Mouse (Mus musculus) fat pad, adult 2 months (tissue): Measurements from ENCODE around the gene Fgfr2.

ENCODE experiments used
- DNase-seq: peaks from one replicate; pipeline ENCODE4 v3.0.0-alpha.2; 2011; ENCODE audit warnings: low read depth, low spot score; ENCODE audit errors: extremely low read depth

The Fgfr2 gene

GRCm38 (mm10) chr7:131817976-131818375 is 1305.2 kb downstream of the Fgfr2 start:
- DNase-seq: no peak

- no peak for DNase-seq
These were observed 1306.5 kb downstream of the Fgfr2 start for GRCm38 (mm10) chr7:131816641-131817040.

- no peak for DNase-seq
These were observed 1311.0 kb downstream of the Fgfr2 start for GRCm38 (mm10) chr7:131812116-131812515.

GRCm38 (mm10) chr7:131810916-131811315 is 1312.2 kb downstream of the Fgfr2 start:
- no peak for DNase-seq

DNA sequence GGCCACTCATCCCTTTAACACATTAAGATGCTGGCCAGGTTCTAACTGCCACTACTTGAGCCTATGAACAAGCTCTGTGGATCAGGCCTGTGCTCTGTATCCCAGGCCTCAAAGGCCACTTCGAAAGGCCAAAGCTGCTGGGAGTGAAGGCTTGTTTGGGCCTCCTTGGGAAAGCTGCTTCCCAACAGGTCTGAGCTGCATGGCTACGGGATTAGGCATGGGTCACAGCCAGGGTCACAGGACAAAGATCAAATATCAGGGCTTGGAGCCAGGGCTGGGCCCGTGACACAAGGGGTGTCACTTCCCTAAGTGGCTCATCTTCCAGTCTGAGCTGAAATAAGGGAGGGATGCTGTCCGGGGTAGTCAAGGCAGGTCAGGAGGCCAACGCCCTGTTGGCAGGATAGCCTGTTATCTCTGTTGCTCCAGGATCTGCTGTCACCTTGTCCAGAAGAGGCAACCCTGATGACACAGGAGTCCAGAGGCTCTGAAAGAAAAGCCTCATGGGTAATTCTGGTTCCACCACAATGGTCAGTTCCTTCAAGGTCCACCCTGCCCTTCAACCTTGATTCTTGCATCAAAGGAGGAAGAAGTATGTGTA is 1313.5 kb downstream of the Fgfr2 start:
- DNase-seq: no peak

DNA sequence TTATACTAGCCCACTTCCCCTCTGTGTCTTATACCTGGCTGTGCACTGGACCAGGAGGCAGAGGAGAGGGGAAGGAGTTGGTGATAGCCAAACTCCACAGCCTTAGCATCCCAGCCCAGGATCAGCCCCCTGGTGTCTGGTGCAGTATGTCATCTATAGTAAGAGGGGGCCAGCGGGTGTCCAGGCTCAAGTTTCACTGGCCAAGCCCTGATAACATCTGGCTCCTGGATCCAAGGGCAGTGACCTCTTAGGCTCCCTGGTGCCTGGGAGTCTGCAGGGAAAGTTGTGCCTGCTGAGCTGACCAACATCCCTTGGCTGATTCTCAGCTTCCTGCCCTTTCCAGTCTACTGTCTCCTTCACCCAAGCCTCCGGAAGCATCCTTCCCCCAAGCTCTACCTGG is 1315.9 kb downstream of the Fgfr2 start:
- DNase-seq: no peak

GRCm38 (mm10) chr7:131805525-131806202 is 1317.5 kb downstream of the Fgfr2 start:
- DNase-seq: no peak

DNA sequence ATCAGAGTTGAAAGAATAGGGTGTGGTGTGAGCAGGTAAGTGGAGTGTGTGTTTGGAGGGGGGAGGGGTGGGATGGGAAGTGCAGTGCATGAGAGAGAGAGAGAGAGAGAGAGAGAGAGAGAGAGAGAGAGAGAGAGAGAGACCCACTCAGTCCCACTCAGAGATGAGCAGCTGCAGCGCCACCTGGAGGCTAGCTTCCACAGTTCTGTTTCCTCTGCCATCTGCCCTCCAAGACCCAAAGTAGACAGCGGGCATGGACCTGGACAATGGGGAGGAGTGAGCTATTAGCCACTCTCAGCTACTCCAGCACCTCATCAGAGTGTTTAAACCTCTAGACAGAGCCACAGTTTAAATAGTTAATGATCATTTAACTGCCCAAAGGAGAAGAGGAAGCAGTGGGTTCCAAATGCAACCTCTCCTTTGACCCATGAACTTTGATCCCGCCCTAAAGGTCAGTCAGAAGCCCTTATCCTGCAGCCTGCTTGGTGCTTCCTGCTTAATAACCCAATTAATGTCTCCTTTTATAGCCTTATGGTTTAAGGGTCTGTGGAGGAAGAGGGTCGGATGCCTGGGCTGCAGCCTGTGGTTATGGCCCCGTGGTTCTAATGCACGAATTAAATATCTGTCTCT is 1322.6 kb downstream of the Fgfr2 start:
- DNase-seq: no peak

- DNase-seq: no peak
These were observed 1326.0 kb downstream of the Fgfr2 start for GRCm38 (mm10) chr7:131797161-131797560.

DNA sequence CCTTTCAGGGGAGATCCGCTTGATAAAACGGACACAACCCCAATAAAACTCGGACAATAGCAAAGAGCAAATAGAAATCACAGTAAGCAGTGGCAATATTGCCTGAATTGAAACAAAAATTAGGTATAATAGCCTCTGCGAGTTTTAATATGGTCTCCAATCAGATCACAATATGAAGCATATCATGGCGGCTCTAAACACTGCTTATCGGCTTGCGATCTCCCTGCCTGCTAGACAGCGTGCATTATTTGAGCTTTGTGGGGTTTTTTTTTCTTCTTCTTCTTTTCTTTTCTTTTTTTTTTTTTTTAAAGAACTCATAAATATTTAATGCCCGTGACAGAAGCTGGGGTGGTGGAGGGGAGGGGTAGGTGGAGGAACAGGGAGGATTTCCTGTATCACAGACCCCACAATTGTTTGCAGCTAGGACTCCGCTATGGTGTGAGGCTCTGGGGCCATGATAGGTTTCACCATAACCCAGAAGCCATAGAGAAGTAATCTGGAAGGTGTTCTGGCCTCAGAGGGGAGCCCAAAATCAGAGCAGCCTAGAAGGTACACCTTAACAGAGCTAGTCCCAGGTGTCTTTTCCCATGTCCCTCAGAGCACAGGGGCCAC is 1334.4 kb downstream of the Fgfr2 start:
- no peak for DNase-seq

GRCm38 (mm10) chr7:131785721-131786120 is 1337.4 kb downstream of the Fgfr2 start:
- no peak for DNase-seq

DNA sequence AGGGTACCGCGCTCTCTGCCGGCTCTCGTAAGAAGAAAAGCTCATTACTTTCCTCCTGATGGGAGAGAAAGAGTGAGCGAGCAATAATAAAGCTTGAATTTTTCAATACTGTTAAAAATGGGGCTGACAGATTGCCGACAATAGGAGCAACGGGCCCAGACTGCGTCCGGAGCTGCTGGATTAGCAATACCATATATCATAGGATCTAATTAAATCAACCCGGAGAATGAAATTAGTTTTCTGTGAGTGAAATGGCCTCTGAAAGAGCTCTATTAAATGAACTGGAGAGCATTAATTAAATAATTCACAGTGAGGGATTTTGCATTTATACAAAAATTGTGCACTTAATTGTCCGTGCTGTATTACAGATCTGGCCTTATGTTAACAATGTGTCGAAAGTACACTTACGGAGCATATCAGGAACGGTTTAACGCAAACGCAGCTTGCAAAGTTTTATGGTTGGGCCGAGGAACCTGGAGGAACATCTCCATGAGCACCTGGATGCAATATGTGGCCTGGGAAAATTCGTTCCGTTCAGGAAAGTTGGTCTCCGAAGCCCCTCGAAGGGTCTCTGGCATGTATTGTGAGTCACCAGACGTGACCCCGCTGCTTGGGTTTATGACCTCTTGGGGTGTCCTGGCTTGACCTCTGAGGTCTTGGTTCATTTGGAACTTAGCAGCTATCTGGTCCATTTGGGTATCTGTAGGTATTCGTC is 1344.7 kb downstream of the Fgfr2 start:
- no peak for DNase-seq

DNA sequence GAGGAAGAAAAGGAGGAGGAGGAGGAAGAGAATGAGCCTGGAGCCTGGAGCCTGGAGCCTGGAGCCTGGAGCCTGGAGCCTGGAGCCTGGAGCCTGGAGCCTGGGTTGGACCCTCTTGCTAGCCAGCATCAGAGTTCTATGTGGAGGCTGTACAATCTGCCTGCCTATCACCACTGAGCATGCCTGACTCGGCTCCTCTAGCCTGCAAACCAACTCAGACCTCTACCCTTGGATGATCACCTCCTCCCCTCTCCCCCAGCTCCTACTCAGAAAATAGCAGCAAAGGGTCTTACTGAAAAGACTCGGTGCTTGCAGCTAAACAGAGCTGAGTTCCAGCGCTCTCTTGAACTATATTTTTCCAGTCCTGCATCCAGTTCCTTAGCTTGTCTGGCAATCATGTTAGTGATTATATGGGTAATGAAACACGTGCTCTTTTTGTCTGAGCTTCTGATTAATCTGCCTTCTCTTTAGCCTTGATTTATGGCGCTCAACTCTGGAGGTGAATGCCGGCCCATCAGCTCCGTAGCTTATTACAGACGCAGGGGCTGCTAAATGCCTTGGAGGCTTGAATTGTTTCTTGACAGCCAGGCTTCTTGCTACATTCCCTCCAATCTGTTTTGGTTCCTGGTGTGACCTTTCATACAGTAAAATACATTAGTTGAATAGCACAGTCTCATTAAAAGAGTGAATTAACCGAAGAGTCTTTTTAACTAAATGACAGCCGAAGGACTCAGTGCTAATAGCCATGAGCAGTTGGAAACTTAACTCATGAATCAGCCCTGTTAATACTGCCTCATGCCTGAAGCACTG is 1345.5 kb downstream of the Fgfr2 start:
- no peak for DNase-seq

DNA sequence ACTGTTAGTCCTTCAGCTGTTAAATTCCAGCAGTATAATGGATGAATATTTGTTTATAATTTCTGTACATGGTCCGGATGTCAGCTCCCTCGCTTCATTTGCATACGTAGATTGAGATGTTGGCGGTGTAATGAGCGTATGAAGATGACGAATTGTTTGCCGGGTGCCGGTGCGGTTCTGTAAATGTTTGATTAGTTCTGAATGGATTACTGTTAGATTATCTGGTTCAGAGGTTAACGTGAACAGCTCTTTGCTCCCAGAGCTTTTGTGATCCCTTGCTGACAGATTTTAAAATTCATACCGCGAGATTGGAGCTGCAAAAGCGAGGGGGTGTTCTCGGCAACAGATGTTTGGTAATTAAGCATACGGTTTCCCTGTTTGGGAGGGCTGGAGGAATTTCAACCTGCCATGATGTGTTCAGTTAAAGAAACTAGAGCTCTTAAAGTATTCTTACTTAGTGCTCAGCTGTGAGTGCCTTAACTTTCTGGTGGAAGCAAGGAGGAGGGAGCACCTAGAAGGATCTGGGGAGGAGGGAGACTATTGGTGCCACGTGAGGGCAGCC is 1346.9 kb downstream of the Fgfr2 start:
- no peak for DNase-seq

GRCm38 (mm10) chr7:131757922-131758321 is 1365.2 kb downstream of the Fgfr2 start:
- DNase-seq: no peak

- no peak for DNase-seq
These were observed 1375.8 kb downstream of the Fgfr2 start for GRCm38 (mm10) chr7:131747152-131748010.

GRCm38 (mm10) chr7:131746752-131747151 is 1376.4 kb downstream of the Fgfr2 start:
- no peak for DNase-seq

GRCm38 (mm10) chr7:131743193-131743592 is 1380.0 kb downstream of the Fgfr2 start:
- DNase-seq: no peak
